Mouse (Mus musculus): ENCODE results near the gene Ubr2. TPM values are rescaled to one million over a fixed set of nuclear protein-coding genes. Genes with fewer than 3 reads are reported as not detected.

Gene Ubr2
- polyA plus RNA-seq, 1 experiment = 0.59 TPM

DNA sequence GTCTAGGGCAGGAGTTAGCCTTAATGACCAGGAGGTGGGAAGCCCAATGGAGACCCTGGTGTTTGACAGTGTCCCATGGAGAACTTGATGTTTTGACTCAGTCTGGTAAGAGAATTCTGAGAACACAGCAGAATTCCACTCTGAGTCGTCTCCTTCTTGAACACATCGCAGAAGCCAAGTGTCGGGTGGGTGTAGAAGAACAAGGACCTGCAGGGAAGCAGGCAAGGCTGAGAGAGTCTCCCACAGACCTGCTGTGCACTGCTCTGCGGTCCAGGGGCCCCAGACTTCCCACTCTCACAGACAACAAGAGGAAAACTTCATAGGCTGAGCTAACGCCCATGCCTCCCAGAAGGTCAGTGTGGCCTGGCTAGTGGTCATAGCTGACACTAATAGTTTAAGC is 82.6 kb downstream of the Ubr2 start:
- peaks cover 54% of the 10 kb centered on the region for H3K36me3 ChIP-seq (ENCODE audit: control insufficient read depth)
- H3K27me3 ChIP-seq (ENCODE audit: control insufficient read depth) = no peaks in the 10 kb centered on the region
- peaks cover 13% of the 10 kb centered on the region for H3K4me1 ChIP-seq (ENCODE audit: control insufficient read depth)

DNA sequence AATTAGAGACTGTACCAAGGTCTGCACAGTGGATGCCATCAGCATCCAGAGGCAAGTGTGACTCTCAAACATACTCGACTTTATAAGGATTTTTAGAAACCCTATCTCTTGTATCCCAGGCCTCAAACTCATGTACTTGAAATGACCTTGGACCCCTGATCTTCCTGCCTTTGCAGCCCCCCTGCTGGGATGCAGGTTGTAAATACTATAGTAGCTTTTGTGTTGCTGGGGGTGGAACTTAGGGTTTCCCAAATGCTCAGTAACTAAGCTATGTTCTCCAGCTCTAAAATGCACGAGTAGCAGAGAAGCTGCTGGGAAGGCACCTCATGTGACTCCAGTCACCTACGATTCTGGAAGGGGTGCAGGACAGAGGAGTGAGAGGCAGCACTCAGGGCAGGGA is 83.4 kb downstream of the Ubr2 start:
- H3K9me3 ChIP-seq (ENCODE audit: control insufficient read depth, low read length) = peaks cover 11% of the 10 kb centered on the region
- no peaks in the 10 kb centered on the region for H3K27me3 ChIP-seq (ENCODE audit: control insufficient read depth)
- H3K4me3 ChIP-seq (replicated peaks) = no peak overlapping the region
- peaks cover 13% of the 10 kb centered on the region for H3K4me1 ChIP-seq (ENCODE audit: control insufficient read depth)
- H3K36me3 ChIP-seq (ENCODE audit: control insufficient read depth) = peaks cover 46% of the 10 kb centered on the region
- no peak for TF ChIP-seq GATA1 (IDR thresholded peaks at IDR 0.05; ENCODE audit: low read length)
- no peak for TF ChIP-seq TAL1 (IDR thresholded peaks at IDR 0.05; ENCODE audit: low read length)

More for the DNA sequence above, 82.6 kb downstream of the Ubr2 start:
- TF ChIP-seq TAL1 (IDR thresholded peaks at IDR 0.05; ENCODE audit: low read length) (no peak), GATA1 (IDR thresholded peaks at IDR 0.05; ENCODE audit: low read length) (no peak)
- Histone ChIP-seq H3K4me3 (replicated peaks) (no peak overlapping the region), H3K9me3 (ENCODE audit: control insufficient read depth, low read length) (peaks cover 11% of the 10 kb centered on the region)

DNA sequence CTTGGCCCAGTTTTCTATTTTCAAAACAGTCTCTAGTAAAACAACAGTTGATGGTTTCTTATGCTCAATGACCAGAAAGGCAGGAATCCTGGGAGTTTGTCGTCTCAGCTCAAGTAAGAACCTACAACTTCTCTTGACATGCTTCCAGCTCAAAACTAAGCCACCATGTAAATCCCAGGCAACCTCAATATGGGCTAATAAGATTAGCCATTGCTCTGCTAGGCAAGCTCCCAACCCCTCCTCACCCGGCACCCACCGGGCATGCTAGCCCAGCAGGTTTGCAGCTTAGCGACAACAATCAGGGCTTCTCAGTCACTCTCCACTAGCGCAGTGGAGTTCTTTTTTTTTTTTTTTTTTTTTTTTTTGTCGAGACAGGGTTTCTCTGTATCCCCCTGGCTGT is 84.2 kb downstream of the Ubr2 start:
- peaks cover 38% of the 10 kb centered on the region for H3K36me3 ChIP-seq (ENCODE audit: control insufficient read depth)
- peaks cover 13% of the 10 kb centered on the region for H3K4me1 ChIP-seq (ENCODE audit: control insufficient read depth)
- H3K9me3 ChIP-seq (ENCODE audit: control insufficient read depth, low read length) = peaks cover 11% of the 10 kb centered on the region
- TF ChIP-seq GATA1 (IDR thresholded peaks at IDR 0.05; ENCODE audit: low read length) = no peak
- TF ChIP-seq TAL1 (IDR thresholded peaks at IDR 0.05; ENCODE audit: low read length) = no peak
- no peaks in the 10 kb centered on the region for H3K27me3 ChIP-seq (ENCODE audit: control insufficient read depth)
- H3K4me3 ChIP-seq (replicated peaks) = no peak overlapping the region

DNA sequence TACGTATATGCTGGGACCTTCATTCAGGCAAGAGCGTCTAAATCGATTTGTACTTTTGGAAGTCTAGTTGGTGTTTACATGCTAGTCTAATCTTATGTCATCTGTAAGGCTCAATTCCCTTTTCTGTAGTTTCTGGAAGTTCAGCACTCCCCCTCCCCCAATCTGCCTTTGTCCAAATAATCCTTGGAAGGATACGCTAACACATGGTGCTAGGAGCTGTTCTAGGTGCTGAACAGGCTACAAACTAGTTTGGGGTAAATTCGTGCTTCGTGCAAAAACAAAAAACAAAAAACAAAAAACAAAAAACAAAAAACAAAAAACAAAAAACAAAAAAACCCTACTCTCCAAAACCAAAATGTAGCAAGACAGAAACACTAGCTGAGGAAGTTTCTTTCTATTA is 89.5 kb downstream of the Ubr2 start:
- TF ChIP-seq TAL1 (IDR thresholded peaks at IDR 0.05; ENCODE audit: low read length) = no peak
- TF ChIP-seq GATA1 (IDR thresholded peaks at IDR 0.05; ENCODE audit: low read length) = no peak
- Histone ChIP-seq H3K4me3 (replicated peaks) (no peak overlapping the region), H3K4me1 (ENCODE audit: control insufficient read depth) (no peaks in the 10 kb centered on the region), H3K9me3 (ENCODE audit: control insufficient read depth, low read length) (no peaks in the 10 kb centered on the region), H3K36me3 (ENCODE audit: control insufficient read depth) (no peaks in the 10 kb centered on the region), H3K27me3 (ENCODE audit: control insufficient read depth) (no peaks in the 10 kb centered on the region)

DNA sequence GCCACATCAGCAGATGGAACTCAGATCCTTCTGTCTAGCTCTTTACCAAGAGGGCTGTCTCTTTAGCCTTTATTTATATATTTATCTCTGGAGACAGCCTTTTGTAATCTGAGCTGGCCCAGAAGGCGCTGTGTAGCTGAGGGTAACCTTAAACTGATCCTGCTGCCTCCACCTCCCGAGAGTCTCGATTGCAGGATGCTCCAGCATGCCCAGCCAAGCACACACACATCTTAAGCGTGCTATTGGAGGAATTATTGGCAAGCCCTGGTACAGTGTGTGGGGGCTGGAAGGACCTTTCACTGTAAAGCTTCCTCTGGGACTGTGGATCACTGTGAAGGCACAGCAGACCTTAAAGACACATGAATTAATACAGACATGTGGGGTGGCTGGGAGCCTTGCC is 91.4 kb downstream of the Ubr2 start:
- no peaks in the 10 kb centered on the region for H3K27me3 ChIP-seq (ENCODE audit: control insufficient read depth)
- H3K36me3 ChIP-seq (ENCODE audit: control insufficient read depth) = no peaks in the 10 kb centered on the region
- TF ChIP-seq GATA1 (IDR thresholded peaks at IDR 0.05; ENCODE audit: low read length) (no peak), TAL1 (IDR thresholded peaks at IDR 0.05; ENCODE audit: low read length) (no peak)
- H3K4me1 ChIP-seq (ENCODE audit: control insufficient read depth) = no peaks in the 10 kb centered on the region
- no peak overlapping the region for H3K4me3 ChIP-seq (replicated peaks)
- no peaks in the 10 kb centered on the region for H3K9me3 ChIP-seq (ENCODE audit: control insufficient read depth, low read length)

DNA sequence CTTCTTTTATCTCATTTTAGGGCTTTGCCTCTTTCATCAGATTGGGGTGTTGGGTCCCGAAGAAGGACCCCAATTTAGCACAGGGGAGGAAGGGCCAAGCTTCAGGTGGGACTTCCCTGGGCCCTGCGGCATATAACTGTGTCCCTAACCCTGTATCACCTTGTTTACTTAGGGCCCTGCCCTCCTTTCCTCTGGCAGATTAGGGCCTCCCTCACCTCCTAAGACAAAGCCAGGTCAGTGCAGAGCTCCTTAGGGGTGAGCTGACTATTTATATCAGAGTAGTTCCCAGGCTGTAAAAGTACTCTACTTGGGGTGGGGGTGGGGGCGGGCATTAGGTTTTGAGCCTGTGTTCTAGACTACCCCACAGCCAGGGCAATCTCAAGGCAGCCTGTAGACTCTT is 95.2 kb downstream of the Ubr2 start:
- peaks cover 3% of the 10 kb centered on the region; the same call in 1 of the 2 replicates for H3K27me3 ChIP-seq (ENCODE audit: control insufficient read depth)

DNA sequence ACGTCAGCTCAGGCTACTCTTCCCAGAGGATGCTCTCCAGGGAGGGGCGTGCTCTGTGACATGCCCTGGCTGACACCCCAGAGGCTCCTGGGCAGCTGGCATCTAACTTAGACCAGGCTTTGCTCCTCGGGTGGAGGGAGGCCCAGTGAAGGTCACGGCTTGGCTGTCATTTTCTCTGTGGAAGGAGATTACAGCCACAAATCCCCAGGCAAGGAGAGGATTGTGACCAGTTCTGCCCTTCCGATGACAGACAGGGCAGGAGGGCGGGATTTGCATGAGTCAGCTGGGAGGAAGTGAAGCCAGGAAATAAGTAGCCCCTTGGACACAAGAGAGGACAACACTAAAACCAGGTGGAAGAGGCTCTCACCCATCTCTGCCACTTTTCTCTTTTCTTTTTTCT is 98.0 kb downstream of the Ubr2 start:
- Histone ChIP-seq H3K4me1 (ENCODE audit: control insufficient read depth) (no peaks in the 10 kb centered on the region), H3K27me3 (ENCODE audit: control insufficient read depth) (peaks cover 3% of the 10 kb centered on the region; the same call in 1 of the 2 replicates), H3K4me3 (replicated peaks) (no peak overlapping the region), H3K9me3 (ENCODE audit: control insufficient read depth, low read length) (no peaks in the 10 kb centered on the region), H3K36me3 (ENCODE audit: control insufficient read depth) (no peaks in the 10 kb centered on the region)
- no peak for TF ChIP-seq TAL1 (IDR thresholded peaks at IDR 0.05; ENCODE audit: low read length)

More for the DNA sequence above, 95.2 kb downstream of the Ubr2 start:
- TF ChIP-seq GATA1 (IDR thresholded peaks at IDR 0.05; ENCODE audit: low read length) = no peak
- TF ChIP-seq TAL1 (IDR thresholded peaks at IDR 0.05; ENCODE audit: low read length) = no peak
- no peaks in the 10 kb centered on the region for H3K9me3 ChIP-seq (ENCODE audit: control insufficient read depth, low read length)
- no peaks in the 10 kb centered on the region for H3K4me1 ChIP-seq (ENCODE audit: control insufficient read depth)
- no peak overlapping the region for H3K4me3 ChIP-seq (replicated peaks)
- H3K36me3 ChIP-seq (ENCODE audit: control insufficient read depth) = no peaks in the 10 kb centered on the region

DNA sequence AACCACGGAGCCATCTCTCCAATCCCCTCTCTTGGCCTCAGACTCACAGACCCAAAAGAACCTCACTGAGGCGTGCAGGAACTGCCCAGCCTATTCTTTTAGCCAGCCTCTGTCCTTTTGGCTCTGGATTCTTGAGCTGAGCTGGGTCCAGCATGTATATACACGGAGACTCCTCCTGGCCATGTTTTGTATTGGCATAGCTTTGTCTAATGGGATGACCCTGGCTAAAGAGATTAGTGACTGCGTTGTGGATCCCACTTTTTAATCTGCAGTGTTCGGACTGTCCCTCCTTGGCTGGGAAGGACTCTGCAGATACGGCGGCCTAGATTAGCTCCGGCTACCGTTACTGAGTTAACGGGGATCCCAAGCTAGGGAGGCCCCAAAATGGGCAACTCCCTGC is 100.2 kb downstream of the Ubr2 start, which contains the start of gene Prph2:
TSS of gene Prph2 (plus strand) at position 274 of the 400 bp plus-strand sequence.
- Histone ChIP-seq H3K9me3 (ENCODE audit: control insufficient read depth, low read length) (no peaks in the 10 kb centered on the region), H3K4me1 (ENCODE audit: control insufficient read depth) (no peaks in the 10 kb centered on the region), H3K36me3 (ENCODE audit: control insufficient read depth) (no peaks in the 10 kb centered on the region), H3K27me3 (ENCODE audit: control insufficient read depth) (peaks cover 3% of the 10 kb centered on the region; the same call in 1 of the 2 replicates), H3K4me3 (replicated peaks) (no peak within 1 kb of the TSS)
- TF ChIP-seq GATA1 (IDR thresholded peaks at IDR 0.05; ENCODE audit: low read length) (no peak), TAL1 (IDR thresholded peaks at IDR 0.05; ENCODE audit: low read length) (no peak)

DNA sequence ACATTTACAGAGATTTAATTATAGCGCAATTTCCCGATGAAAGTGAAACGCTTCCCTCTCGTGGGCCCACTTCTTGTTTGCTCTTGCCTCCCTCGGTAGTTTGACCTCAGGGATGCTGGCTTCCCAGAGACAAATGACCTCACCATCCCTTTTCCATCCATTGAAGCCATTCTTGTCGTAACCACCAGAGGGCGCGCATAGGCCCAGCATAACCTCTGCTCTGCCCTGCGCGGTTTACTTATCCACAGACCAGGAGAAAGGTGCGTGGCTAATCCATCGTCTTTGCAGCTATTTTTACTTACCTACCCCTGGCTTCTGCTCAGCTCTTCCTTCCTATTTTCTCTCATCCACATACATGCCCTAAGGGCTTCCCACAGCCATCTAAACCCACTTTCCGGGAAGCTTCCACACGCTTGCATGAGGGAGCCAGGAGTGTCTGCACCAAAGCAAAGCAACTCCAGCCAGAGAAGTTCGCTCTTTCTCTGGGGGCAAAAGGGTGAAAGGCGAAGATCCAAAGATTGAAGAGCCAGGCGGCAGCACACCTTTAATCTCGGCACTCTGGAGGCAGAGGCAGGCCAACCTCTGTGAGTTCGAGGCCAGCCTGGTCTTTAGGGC is 106.4 kb downstream of the Ubr2 start:
- H3K9me3 ChIP-seq (ENCODE audit: control insufficient read depth, low read length) = no peaks in the 10 kb centered on the region
- no peak for TF ChIP-seq GATA1 (IDR thresholded peaks at IDR 0.05; ENCODE audit: low read length)
- no peak for TF ChIP-seq TAL1 (IDR thresholded peaks at IDR 0.05; ENCODE audit: low read length)
- H3K4me1 ChIP-seq (ENCODE audit: control insufficient read depth) = peaks cover 4% of the 10 kb centered on the region
- no peak overlapping the region for H3K4me3 ChIP-seq (replicated peaks)
- H3K27me3 ChIP-seq (ENCODE audit: control insufficient read depth) = no peaks in the 10 kb centered on the region
- no peaks in the 10 kb centered on the region for H3K36me3 ChIP-seq (ENCODE audit: control insufficient read depth)

DNA sequence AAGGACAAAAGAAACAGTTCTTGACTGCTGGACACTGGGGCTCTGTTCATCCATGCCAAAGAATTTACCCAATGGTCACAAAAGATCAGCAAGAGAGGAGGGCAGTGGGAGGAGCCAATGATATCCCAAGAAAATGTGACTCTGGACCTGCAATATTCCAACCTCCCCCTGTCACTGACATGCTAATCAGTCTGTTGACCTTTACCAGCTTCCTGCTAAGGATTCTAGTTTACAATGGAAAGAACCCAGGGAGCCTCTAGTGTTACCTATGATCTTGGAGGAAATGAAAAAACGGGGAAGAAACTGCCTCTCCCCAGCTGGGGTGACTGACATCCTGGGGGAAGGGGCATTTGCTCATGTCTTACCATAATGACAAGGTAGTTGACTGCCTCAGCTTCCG is 109.4 kb downstream of the Ubr2 start:
- TF ChIP-seq GATA1 (IDR thresholded peaks at IDR 0.05; ENCODE audit: low read length) (no peak), TAL1 (IDR thresholded peaks at IDR 0.05; ENCODE audit: low read length) (no peak)
- H3K27me3 ChIP-seq (ENCODE audit: control insufficient read depth) = no peaks in the 10 kb centered on the region
- no peak overlapping the region for H3K4me3 ChIP-seq (replicated peaks)
- H3K4me1 ChIP-seq (ENCODE audit: control insufficient read depth) = peaks cover 4% of the 10 kb centered on the region
- H3K36me3 ChIP-seq (ENCODE audit: control insufficient read depth) = no peaks in the 10 kb centered on the region
- H3K9me3 ChIP-seq (ENCODE audit: control insufficient read depth, low read length) = no peaks in the 10 kb centered on the region; the same call in 1 of the 2 replicates
